Mouse (Mus musculus): Measurements from ENCODE around the gene Lhx9. TPM values are rescaled to one million over a fixed set of nuclear protein-coding genes. Genes with fewer than 3 reads are reported as not detected.

Lhx9 gene
- polyA plus RNA-seq, 1 experiment from 2014 or later, result 0.24 TPM

- Histone ChIP-seq H3K4me1 (no peaks in the 10 kb centered on the region), H3K9me3 (replicated peaks) (no peaks in the 10 kb centered on the region), H3K36me3 (no peaks in the 10 kb centered on the region), H3K27ac (replicated peaks) (no peak overlapping the region), H3K4me2 (replicated peaks) (no peak overlapping the region), H3K4me3 (replicated peaks) (no peak overlapping the region), H3K27me3 (no peaks in the 10 kb centered on the region), H3K9ac (no peak overlapping the region)
- 74% methylated on average over 10 of the region's 10 CpGs for WGBS
- no peak for ATAC-seq (ENCODE audit: insufficient number of reproducible peaks, low FRiP score, low TSS enrichment, low read depth)
Measured at GRCm38 (mm10) chr1:138785856-138786255, 62.5 kb downstream of the Lhx9 start.

DNA sequence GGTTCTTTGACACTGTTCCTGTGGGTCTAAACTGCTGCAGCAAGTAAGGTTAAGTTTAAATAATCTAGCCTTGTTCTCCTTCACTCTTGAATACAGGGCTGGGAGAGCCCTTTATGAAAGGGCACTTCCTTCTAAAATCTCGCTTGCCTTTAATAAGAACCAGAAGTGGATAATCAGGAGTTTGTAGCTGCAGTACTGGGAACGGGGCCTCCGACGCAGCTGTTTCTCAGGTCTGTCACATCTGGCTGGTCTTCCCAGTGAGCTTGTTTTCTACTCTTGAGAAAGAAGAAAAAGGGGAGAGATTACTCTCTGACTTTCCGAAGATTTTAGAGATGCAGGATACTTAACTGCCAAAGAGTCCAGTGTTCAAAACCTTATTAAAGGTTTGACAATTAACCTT lies 64.4 kb downstream of the Lhx9 start:
- Histone ChIP-seq H3K27me3 (no peaks in the 10 kb centered on the region), H3K4me3 (replicated peaks) (no peak overlapping the region), H3K27ac (replicated peaks) (no peak overlapping the region), H3K4me1 (no peaks in the 10 kb centered on the region), H3K9ac (no peak overlapping the region), H3K4me2 (replicated peaks) (no peak overlapping the region), H3K9me3 (replicated peaks) (no peaks in the 10 kb centered on the region), H3K36me3 (no peaks in the 10 kb centered on the region)
- 27% methylated on average over 5 of the region's 5 CpGs for WGBS
- no peak for ATAC-seq (ENCODE audit: insufficient number of reproducible peaks, low FRiP score, low TSS enrichment, low read depth)

Other genes with a start within 250 kb of the Lhx9 start
- gene Nek7, start 228.4 kb downstream of the Lhx9 start, polyA plus RNA-seq (2015; fragmentation: Nextera tagmentation; extraction: Ambion mirVana), result 39.4 and 40.3 TPM in 2 replicates
- 32.8 and 32.9 TPM in 2 replicates for gene 2310009B15Rik, start 8.3 kb upstream of the Lhx9 start, polyA plus RNA-seq (2015; fragmentation: Nextera tagmentation; extraction: Ambion mirVana)
- 6.7 and 7.7 TPM in 2 replicates for gene Dennd1b, start 114.9 kb upstream of the Lhx9 start, polyA plus RNA-seq (2015; fragmentation: Nextera tagmentation; extraction: Ambion mirVana)

Data from embryonic facial prominence, embryonic 15.5 days (tissue).